Comparison of ENCODE assay signal across 8 mouse cellular contexts in the genomic region with DNA sequence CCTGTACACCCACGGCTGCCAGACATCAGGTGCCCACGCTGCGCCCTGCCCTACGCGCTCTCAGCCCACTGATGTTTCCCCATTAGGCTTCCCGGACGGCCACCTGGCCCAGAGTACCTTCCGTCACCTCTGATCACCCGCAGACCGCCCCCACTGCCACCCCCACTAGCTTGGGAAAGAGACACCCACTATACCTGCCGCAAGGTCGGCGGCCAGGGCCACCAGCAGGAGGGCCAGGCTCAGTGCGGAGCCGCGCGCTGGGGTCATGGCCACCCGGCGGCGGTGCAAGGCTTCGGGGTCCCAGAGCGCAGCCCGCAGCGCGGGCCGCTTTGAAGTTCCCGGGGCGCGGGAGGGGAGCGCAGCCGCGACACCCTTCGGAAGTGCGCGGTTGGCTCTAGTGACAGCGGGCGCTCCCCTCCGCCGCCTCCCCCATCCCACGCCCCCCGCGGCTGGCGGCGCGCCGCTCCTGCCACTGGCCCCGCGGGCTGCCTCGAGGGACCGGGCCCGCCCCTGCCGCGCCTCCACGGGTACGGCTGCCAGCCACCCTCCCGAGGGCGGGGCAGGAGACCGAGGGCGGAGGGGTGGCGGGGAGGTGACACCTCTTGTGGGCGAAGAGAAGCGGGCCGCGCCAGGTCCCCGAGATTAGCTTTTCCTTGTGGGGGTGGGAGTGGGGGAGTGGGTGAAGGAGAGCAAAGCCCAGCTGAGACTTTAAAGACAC. TPM values are rescaled to one million over a fixed set of nuclear protein-coding genes. Genes with fewer than 3 reads are reported as not detected.
A peak's percentile ranks its signal among the peaks of the same experiment; 100 is the strongest.
DNase-seq lines count a peak whose midpoint lies in the region; ATAC-seq and TF ChIP-seq lines count a peak whose summit lies in the region.

TSS of gene Acvr1c (minus strand) at position 482 of the 718 bp plus-strand sequence.

- WGBS in forebrain, embryonic 11.5 days, result under 1% methylated on average over 65 of the region's 65 CpGs
- WGBS in liver, postnatal 0 days (ENCODE audit: insufficient replicate concordance), result 1% methylated on average over 53 of the region's 65 CpGs
- under 1% methylated on average over 52 of the region's 65 CpGs for WGBS in neural tube, embryonic 14.5 days

- DNase-seq in CD8-positive naive resting alpha-beta T cell, adult 2 months (ENCODE audit: low read depth in 2 of 2, low spot score in 2 of 2), result peak; percentile 1 to 3
- peak; percentile 62 for DNase-seq in brain, adult 2 months (ENCODE audit: low read depth, low spot score)
- DNase-seq in forebrain, embryonic 11.5 days (ENCODE audit: low spot score), result peak; percentile 68
- peak; percentile 58 to 60 for DNase-seq in heart, postnatal 14 days
- DNase-seq in layer of hippocampus, adult 18-20 months (ENCODE audit: low spot score in 2 of 2), result peak; percentile 11 to 39
- peak; percentile 47 for DNase-seq in liver, postnatal 0 days
- peak; percentile 57 for DNase-seq in thymus, postnatal 25 days

- no peaks in the 10 kb centered on the region for H3K36me3 ChIP-seq in forebrain, embryonic 11.5 days (ENCODE audit: control insufficient read depth, insufficient read depth, low read length)
- H3K36me3 ChIP-seq in liver, postnatal 0 days (replicated peaks; ENCODE audit: insufficient read depth, low read length), result no peaks in the 10 kb centered on the region
- H3K36me3 ChIP-seq in neural tube, embryonic 14.5 days (ENCODE audit: control insufficient read depth, insufficient read depth, low read length), result no peaks in the 10 kb centered on the region

- H3K4me2 ChIP-seq in forebrain, embryonic 11.5 days (ENCODE audit: low read depth, low read length, severe bottlenecking), result peak within 1 kb of the TSS; percentile 100
- peak within 1 kb of the TSS; percentile 77 for H3K4me2 ChIP-seq in liver, postnatal 0 days (ENCODE audit: low read depth, low read length)
- peak within 1 kb of the TSS; percentile 100 for H3K4me2 ChIP-seq in neural tube, embryonic 14.5 days (ENCODE audit: low read depth, low read length)

- peak within 1 kb of the TSS; percentile 48 for H3K9ac ChIP-seq in forebrain, embryonic 11.5 days (ENCODE audit: low read length)
- no peak within 1 kb of the TSS for H3K9ac ChIP-seq in liver, postnatal 0 days (replicated peaks)
- peak within 1 kb of the TSS; percentile 47 for H3K9ac ChIP-seq in neural tube, embryonic 14.5 days (replicated peaks; ENCODE audit: low read depth, low read length)

- peak; percentile 84 for ATAC-seq in forebrain, embryonic 11.5 days (replicated peaks; ENCODE audit: low FRiP score)
- ATAC-seq in liver, postnatal 0 days, result peak; percentile 40; the same call in 1 of the 2 replicates
- peak; percentile 89 for ATAC-seq in neural tube, embryonic 14.5 days (ENCODE audit: low read depth)

- H3K27ac ChIP-seq in forebrain, embryonic 11.5 days (ENCODE audit: low read depth, low read length), result no peak within 1 kb of the TSS
- no peak within 1 kb of the TSS for H3K27ac ChIP-seq in liver, postnatal 0 days (ENCODE audit: low read depth)
- no peak within 1 kb of the TSS for H3K27ac ChIP-seq in neural tube, embryonic 14.5 days (ENCODE audit: low read depth, low read length)

- no peaks in the 10 kb centered on the region for H3K9me3 ChIP-seq in forebrain, embryonic 11.5 days (ENCODE audit: control insufficient read depth, low read length)
- no peaks in the 10 kb centered on the region for H3K9me3 ChIP-seq in liver, postnatal 0 days (ENCODE audit: low read length)
- H3K9me3 ChIP-seq in neural tube, embryonic 14.5 days (ENCODE audit: control insufficient read depth, low read length), result no peaks in the 10 kb centered on the region

- peaks cover 6% of the 10 kb centered on the region; the same call in 1 of the 2 replicates for H3K4me1 ChIP-seq in forebrain, embryonic 11.5 days (replicated peaks; ENCODE audit: control insufficient read depth, insufficient read depth, low read length)
- 0 out of 2 replicates have a peak, but pooled peaks cover 7% of the 10 kb centered on the region for H3K4me1 ChIP-seq in liver, postnatal 0 days (ENCODE audit: insufficient read depth)
- H3K4me1 ChIP-seq in neural tube, embryonic 14.5 days (ENCODE audit: control insufficient read depth, insufficient read depth, low read length), result peaks cover 9% of the 10 kb centered on the region; the same call in 1 of the 2 replicates

- no peak for TF ChIP-seq EP300 in liver, postnatal 0 days (IDR thresholded peaks at IDR 0.05; ENCODE audit: low read depth)

- no peak for TF ChIP-seq CTCF in liver, postnatal 0 days (IDR thresholded peaks at IDR 0.05; ENCODE audit: low read depth)

- peak within 1 kb of the TSS; percentile 48 for H3K4me3 ChIP-seq in forebrain, embryonic 11.5 days (ENCODE audit: low read depth, low read length)
- peak within 1 kb of the TSS; percentile 46 for H3K4me3 ChIP-seq in liver, postnatal 0 days (ENCODE audit: low read depth, low read length)
- peak within 1 kb of the TSS; percentile 50 for H3K4me3 ChIP-seq in neural tube, embryonic 14.5 days (ENCODE audit: low read depth, low read length)

- intact Hi-C loops in heart, postnatal 14 days (cut with DNase I), result no loop called here

- H3K27me3 ChIP-seq in forebrain, embryonic 11.5 days (ENCODE audit: control insufficient read depth, insufficient read depth, low read length), result peaks cover 12% of the 10 kb centered on the region
- H3K27me3 ChIP-seq in liver, postnatal 0 days (ENCODE audit: insufficient read depth, low read length), result peaks cover 18% of the 10 kb centered on the region
- H3K27me3 ChIP-seq in neural tube, embryonic 14.5 days (ENCODE audit: control insufficient read depth, insufficient read depth, low read length), result peaks cover 4% of the 10 kb centered on the region; the same call in 1 of the 2 replicates

RNA-seq across cellular contexts. Expression of gene Acvr1c, which starts in this region (rescaled TPM):
- 0.45 and 0.81 TPM in 2 replicates for polyA plus RNA-seq in forebrain, embryonic 11.5 days (2014; fragmentation: Nextera tagmentation; extraction: Ambion mirVana)
- 1 to 10 TPM in 1 of 2 experiments, under 1 TPM in 1; 0.32 to 2.5 TPM for total RNA-seq in heart, postnatal 14 days (2021)
- 10 to 100 TPM; 14.5 to 17.0 TPM for total RNA-seq in layer of hippocampus, adult 18-20 months (2021)
- 0.05 TPM in 2 replicates for polyA plus RNA-seq in liver, postnatal 0 days (2015; fragmentation: Nextera tagmentation; extraction: Ambion mirVana)
- polyA plus RNA-seq in neural tube, embryonic 14.5 days (2014; fragmentation: Nextera tagmentation; extraction: Ambion mirVana), result 0.37 and 0.39 TPM in 2 replicates

Comparison
In these comparisons a context has a peak if more than half of its experiments do, and no peak if none do; other contexts are left out.
1. RNA of gene Acvr1c (total RNA-seq): 14.5 to 17.0 TPM in layer of hippocampus, adult 18-20 months; 0.32 to 2.5 TPM in heart, postnatal 14 days; every median in the first group is over 4 times any median in the second.
2. Peak in DNase-seq, ATAC-seq, H3K4me3 ChIP-seq, H3K9ac ChIP-seq and H3K4me2 ChIP-seq in forebrain, embryonic 11.5 days; RNA of the gene not detected or under 1 TPM.
3. Peak in DNase-seq, ATAC-seq, H3K4me3 ChIP-seq and H3K4me2 ChIP-seq in liver, postnatal 0 days; RNA of the gene not detected or under 1 TPM.
4. Peak in ATAC-seq, H3K4me3 ChIP-seq, H3K9ac ChIP-seq and H3K4me2 ChIP-seq in neural tube, embryonic 14.5 days; RNA of the gene not detected or under 1 TPM.
5. DNase-seq: peak in every context shown above with its lines; median percentile 68 in forebrain, embryonic 11.5 days; 62 in brain, adult 2 months; 59 in heart, postnatal 14 days; 57 in thymus, postnatal 25 days; 47 in liver, postnatal 0 days; 25 in layer of hippocampus, adult 18-20 months; 2 in CD8-positive naive resting alpha-beta T cell, adult 2 months.
6. Peak in every context shown above with its lines, with median percentiles within 50 percentile points of each other: ATAC-seq, H3K4me2 ChIP-seq and H3K4me3 ChIP-seq.